Mouse (Mus musculus) heart, embryonic 12.5 days (tissue): ENCODE measurements around the gene Svs2. TPM values are rescaled to one million over a fixed set of nuclear protein-coding genes. Genes with fewer than 3 reads are reported as not detected.

Experiments
- ATAC-seq: fragments of 200-750 bp; cut with Nextera tagmentation; 2 replicates; pipeline ENCODE4 v1.8.0; 2017; ENCODE audit warnings: moderate TSS enrichment, moderate library complexity; ENCODE audit not compliant: insufficient number of reproducible peaks, low FRiP score
- H3K27ac ChIP-seq: fragments of 300-500 bp; sonication (generic); 2 replicates; pipeline ENCODE4 v1.5.1; 2016; ENCODE audit warnings: mild to moderate bottlenecking, moderate library complexity; ENCODE audit not compliant: poor library complexity, severe bottlenecking
- H3K27me3 ChIP-seq: fragments of 300-500 bp; sonication (generic); replicated peaks from 2 replicates; pipeline ENCODE4 v1.6.1; 2016; ENCODE audit warnings: mild to moderate bottlenecking, moderate library complexity
- H3K36me3 ChIP-seq: fragments of 300-500 bp; sonication (generic); 2 replicates; pipeline ENCODE4 v1.6.1; 2016; ENCODE audit warnings: mild to moderate bottlenecking, moderate library complexity
- H3K4me1 ChIP-seq: fragments of 300-500 bp; sonication (generic); replicated peaks from 2 replicates; pipeline ENCODE4 v1.6.1; 2016; ENCODE audit warnings: mild to moderate bottlenecking
- H3K4me2 ChIP-seq: fragments of 300-500 bp; sonication (generic); 2 replicates; pipeline ENCODE4 v1.6.1; 2016; ENCODE audit warnings: mild to moderate bottlenecking, moderate library complexity
- H3K4me3 ChIP-seq: fragments of 300-500 bp; sonication (generic); 2 replicates; pipeline ENCODE4 v1.5.1; 2016; ENCODE audit warnings: mild to moderate bottlenecking
- H3K9ac ChIP-seq: fragments of 300-500 bp; sonication (generic); 2 replicates; pipeline ENCODE4 v1.6.1; 2016; ENCODE audit warnings: mild to moderate bottlenecking, moderate library complexity
- H3K9me3 ChIP-seq: fragments of 300-500 bp; sonication (generic); replicated peaks from 2 replicates; pipeline ENCODE4 v1.6.1; 2016; ENCODE audit warnings: mild to moderate bottlenecking, moderate library complexity
- WGBS: fragments of 180-500 bp; shearing (Covaris S2); methylation state at CpG from one replicate; pipeline ENCODE4 v1.1.7; 2016; 5-methylcytosine and 5-hydroxymethylcytosine counted together
- polyA plus RNA-seq: library from polyadenylated mRNA; unstranded; fragments of >200 nt; fragmentation: Nextera tagmentation; extraction: Ambion mirVana; gene quantifications from 2 replicates; pipeline ENCODE4 v1.2.1, GENCODE M21; 2016

The Svs2 gene
- polyA plus RNA-seq, 1 experiment from 2014 or later, result not detected

DNA sequence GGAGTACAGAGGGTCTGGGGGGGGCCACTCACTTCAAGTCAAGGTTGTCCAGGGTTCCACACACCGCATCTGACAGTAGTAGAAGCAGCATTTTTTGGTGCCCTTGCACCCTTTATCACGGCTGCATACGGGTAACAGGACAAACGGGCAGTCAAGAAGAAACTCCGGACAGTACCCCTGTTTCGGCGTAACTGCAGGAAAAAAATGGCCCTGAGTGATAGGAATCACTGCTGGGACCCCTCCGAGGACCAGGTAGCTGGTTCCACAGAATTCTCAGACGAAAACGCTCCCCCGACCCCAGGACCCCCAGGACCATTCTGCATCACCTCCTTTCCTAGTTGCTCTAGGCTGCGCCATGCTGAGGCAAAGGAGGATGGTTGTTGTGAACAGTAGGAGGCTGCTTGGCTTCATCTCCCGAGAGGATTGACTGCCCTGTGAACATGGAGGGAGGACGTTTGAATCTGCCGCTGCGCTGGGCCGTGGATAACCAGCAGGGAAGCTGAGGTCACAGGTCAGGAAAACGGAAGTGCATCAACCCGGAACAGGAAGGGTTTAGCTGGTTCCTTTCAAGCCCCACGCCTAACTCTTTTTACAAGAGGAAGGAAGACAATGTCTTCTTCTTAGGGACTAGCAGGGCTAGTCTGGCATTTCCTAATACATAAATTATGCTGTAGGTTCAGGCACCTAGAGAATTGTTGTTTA, 38.5 kb downstream of the Svs2 start, which contains the start of gene Wfdc15a:
Wfdc15a (minus strand) TSS at position 505 of the 702 bp plus-strand sequence.
- no peaks in the 10 kb centered on the region for H3K27me3 ChIP-seq
- no peak within 1 kb of the TSS for H3K27ac ChIP-seq
- H3K4me1 ChIP-seq, result no peaks in the 10 kb centered on the region
- 72% methylated on average over 20 of the region's 20 CpGs for WGBS
- no peaks in the 10 kb centered on the region for H3K9me3 ChIP-seq
- ATAC-seq, result no peak
- no peak within 1 kb of the TSS for H3K9ac ChIP-seq
- no peak within 1 kb of the TSS for H3K4me3 ChIP-seq
- no peaks in the 10 kb centered on the region for H3K36me3 ChIP-seq
- H3K4me2 ChIP-seq, result no peak within 1 kb of the TSS

DNA sequence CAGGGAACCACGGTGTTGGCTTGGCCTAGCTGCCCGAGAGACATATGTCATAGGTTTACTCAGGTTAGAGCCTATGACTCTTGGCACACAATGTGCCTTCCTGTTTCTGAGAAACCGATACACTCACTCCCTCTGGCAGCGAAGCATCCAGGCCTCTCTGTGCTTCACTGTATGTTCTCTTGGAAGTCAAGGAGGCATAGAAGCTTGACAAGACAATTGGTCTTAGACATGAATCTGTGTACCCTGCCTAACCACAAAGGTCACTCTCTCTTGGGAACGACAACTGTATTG, 41.6 kb downstream of the Svs2 start:
- Histone ChIP-seq H3K36me3 (no peaks in the 10 kb centered on the region), H3K27ac (no peak overlapping the region), H3K4me1 (no peaks in the 10 kb centered on the region), H3K9ac (no peak overlapping the region), H3K4me2 (no peak overlapping the region), H3K4me3 (no peak overlapping the region), H3K27me3 (no peaks in the 10 kb centered on the region), H3K9me3 (0 out of 2 replicates have a peak, but pooled peaks cover under 1% of the 10 kb centered on the region)
- ATAC-seq, result no peak
- WGBS, result 78% methylated on average over 5 of the region's 5 CpGs

DNA sequence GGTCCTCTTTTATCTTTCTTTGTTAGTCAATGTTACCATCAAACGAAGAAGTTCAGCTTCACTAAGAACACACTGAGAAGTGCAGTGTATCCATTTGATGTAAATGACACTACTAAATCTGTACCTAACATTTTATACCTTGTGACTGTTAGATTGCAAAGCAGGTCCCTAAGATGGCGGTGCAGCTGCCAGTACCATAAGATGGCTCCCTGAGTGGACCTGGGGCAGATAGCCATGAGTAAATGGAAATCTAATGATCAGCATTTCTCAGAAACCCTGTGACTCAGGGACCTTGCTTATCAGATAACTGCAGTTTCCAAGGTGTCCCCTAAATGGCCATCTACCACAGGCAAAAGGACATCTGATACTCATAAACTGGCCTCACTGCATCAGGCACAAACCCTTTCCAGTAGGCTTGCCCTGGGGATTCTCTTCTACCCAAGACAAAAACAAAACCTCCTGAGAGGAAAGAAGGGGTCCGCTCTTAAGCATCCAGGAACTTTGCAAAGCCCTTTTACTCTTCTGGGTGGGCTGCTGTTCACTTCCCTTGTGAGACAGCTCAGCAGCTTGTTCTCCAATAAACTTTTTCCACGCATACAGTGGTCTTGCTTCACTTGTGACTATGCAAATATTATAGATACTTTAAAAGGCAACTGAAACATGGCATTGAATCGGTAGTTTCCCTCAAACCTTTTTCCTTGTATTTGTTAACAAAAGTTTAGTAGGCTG, 42.1 kb downstream of the Svs2 start:
- H3K4me3 ChIP-seq, result no peak overlapping the region
- no peaks in the 10 kb centered on the region for H3K27me3 ChIP-seq
- no peak overlapping the region for H3K4me2 ChIP-seq
- no peak overlapping the region for H3K27ac ChIP-seq
- H3K4me1 ChIP-seq, result no peaks in the 10 kb centered on the region
- no peak for ATAC-seq
- H3K36me3 ChIP-seq, result no peaks in the 10 kb centered on the region
- H3K9me3 ChIP-seq, result 0 out of 2 replicates have a peak, but pooled peaks cover 5% of the 10 kb centered on the region
- no peak overlapping the region for H3K9ac ChIP-seq
- WGBS, result 82% methylated on average over 5 of the region's 5 CpGs

DNA sequence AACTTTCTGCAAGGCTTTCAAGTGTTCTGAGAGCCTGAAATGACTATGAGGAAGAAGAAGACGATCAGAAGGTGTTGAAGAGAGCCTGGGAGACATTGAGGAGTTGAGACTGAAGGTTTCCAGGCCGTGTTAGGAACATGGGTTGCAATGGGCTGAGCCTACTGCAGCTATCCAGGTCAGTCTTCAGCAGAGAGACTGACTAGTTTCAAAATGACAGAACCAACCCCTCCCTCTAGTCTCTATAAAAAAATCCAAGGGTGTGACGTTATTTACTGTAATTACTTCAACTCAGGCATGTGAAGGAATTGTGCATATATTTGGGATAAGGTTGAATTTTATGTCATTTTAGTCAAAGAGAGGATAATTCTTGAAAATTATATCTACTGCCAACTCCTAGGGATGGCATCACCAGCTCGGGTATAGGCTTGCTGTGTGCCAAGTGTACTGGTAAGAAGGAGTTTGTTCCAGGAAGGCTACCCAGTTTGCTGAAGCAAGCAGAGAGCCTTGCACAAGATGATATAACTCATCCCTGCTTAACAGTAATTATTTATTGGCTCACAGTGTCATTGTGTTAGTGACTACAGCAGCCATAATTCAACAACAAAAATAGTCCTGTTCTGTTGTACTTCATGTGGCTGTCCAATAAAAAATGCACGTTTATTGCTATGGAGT, 43.2 kb downstream of the Svs2 start:
- WGBS, result 72% methylated on average over 5 of the region's 5 CpGs
- 0 out of 2 replicates have a peak, but pooled peaks cover 5% of the 10 kb centered on the region for H3K9me3 ChIP-seq
- no peaks in the 10 kb centered on the region for H3K36me3 ChIP-seq
- no peak overlapping the region for H3K4me3 ChIP-seq
- no peak overlapping the region for H3K9ac ChIP-seq
- no peaks in the 10 kb centered on the region for H3K4me1 ChIP-seq
- no peaks in the 10 kb centered on the region for H3K27me3 ChIP-seq
- no peak for ATAC-seq
- no peak overlapping the region for H3K27ac ChIP-seq
- H3K4me2 ChIP-seq, result no peak overlapping the region

DNA sequence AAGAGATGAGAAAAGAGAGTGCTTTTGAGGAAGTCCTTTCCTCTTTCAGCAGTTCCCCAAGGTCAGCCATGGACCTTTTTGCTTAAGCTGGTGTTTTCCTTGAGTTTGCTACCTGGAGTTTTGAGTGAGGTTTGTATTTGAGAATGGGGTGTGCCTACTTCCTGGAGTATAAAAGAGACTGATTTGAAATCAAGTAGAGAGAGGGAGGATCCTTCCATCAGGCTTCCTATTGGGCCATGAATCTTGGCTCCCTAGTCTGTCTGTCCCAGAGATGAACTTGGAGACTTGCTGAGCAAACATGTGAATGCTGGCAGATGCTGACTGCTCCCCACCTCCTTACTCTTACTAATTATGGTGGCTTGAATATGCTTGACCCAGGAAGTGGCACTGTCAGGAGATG, 46.0 kb downstream of the Svs2 start:
- ATAC-seq, result no peak
- no peak overlapping the region for H3K4me3 ChIP-seq
- no peaks in the 10 kb centered on the region for H3K27me3 ChIP-seq
- no peak overlapping the region for H3K4me2 ChIP-seq
- 0 out of 2 replicates have a peak, but pooled peaks cover 8% of the 10 kb centered on the region for H3K9me3 ChIP-seq
- H3K36me3 ChIP-seq, result no peaks in the 10 kb centered on the region
- H3K4me1 ChIP-seq, result no peaks in the 10 kb centered on the region
- H3K27ac ChIP-seq, result no peak overlapping the region
- H3K9ac ChIP-seq, result no peak overlapping the region

DNA sequence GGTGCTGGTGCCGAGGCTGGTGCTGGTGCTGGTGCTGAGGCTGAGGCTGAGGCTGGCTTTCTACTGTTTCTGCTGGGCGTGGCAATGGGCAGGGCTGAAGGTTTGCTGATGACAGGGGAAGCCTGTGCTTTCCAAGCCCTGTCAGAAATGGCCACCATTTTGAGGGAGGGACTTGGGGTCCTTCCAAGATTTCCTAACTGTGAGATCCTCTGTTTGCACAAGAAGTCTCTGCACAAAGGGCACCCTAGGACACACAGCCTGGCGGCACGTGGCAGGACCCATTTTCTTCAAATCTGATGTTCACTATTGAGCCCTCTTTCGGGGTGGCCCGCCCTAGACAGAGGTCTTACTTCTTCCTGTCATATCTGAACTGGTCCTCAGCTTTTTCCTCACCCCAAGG, 47.7 kb downstream of the Svs2 start, which contains the start of gene Wfdc12:
Wfdc12 (minus strand) TSS at position 33 of the 400 bp plus-strand sequence.
- H3K27me3 ChIP-seq, result 0 out of 2 replicates have a peak, but pooled peaks cover under 1% of the 10 kb centered on the region
- no peak for ATAC-seq
- WGBS, result 84% methylated on average over 6 of the region's 6 CpGs
- no peak within 1 kb of the TSS for H3K4me2 ChIP-seq
- 0 out of 2 replicates have a peak, but pooled peaks cover 8% of the 10 kb centered on the region for H3K9me3 ChIP-seq
- no peaks in the 10 kb centered on the region for H3K36me3 ChIP-seq
- H3K9ac ChIP-seq, result no peak within 1 kb of the TSS
- no peak within 1 kb of the TSS for H3K4me3 ChIP-seq
- H3K27ac ChIP-seq, result no peak within 1 kb of the TSS
- no peaks in the 10 kb centered on the region for H3K4me1 ChIP-seq

DNA sequence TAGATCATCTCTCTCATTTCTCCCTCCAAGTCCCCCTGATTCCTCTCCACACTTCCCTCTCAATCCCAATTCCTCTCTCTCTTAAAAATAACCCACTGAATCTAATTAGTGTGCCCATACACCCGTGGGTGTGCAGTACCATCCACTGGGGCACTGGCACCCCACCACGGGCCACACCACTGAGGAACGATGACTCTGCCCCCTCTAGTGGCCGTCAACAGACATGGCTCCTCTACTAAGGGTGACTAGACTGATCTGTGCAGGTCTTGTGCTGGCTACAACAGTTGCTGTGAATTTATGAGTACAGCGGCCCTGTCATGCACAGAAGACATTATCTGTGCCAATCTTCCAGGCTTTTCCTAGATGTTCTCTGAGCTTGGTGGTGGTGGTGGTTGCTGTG, 49.5 kb downstream of the Svs2 start:
- H3K27ac ChIP-seq, result no peak overlapping the region
- no peak overlapping the region for H3K4me3 ChIP-seq
- 0 out of 2 replicates have a peak, but pooled peaks cover 8% of the 10 kb centered on the region for H3K9me3 ChIP-seq
- H3K9ac ChIP-seq, result no peak overlapping the region
- 22% methylated on average over 5 of the region's 5 CpGs for WGBS
- no peaks in the 10 kb centered on the region for H3K4me1 ChIP-seq
- H3K4me2 ChIP-seq, result no peak overlapping the region
- no peak for ATAC-seq
- no peaks in the 10 kb centered on the region for H3K36me3 ChIP-seq
- H3K27me3 ChIP-seq, result 0 out of 2 replicates have a peak, but pooled peaks cover 2% of the 10 kb centered on the region

Other genes starting within 250 kb of the Svs2 start
- gene Ywhab, start 243.5 kb downstream of the Svs2 start, polyA plus RNA-seq, result 270 and 271 TPM in 2 replicates
- gene Pabpc1l, start 213.0 kb downstream of the Svs2 start, polyA plus RNA-seq, result 0.96 and 1.0 TPM in 2 replicates
- 22.1 and 23.4 TPM in 2 replicates for gene Stk4, start 168.1 kb downstream of the Svs2 start, polyA plus RNA-seq
- gene Tomm34, start 167.3 kb downstream of the Svs2 start, polyA plus RNA-seq, result 55.7 and 56.6 TPM in 2 replicates
- gene Kcns1, start 67.4 kb downstream of the Svs2 start, polyA plus RNA-seq, result 0.15 and 0.18 TPM in 2 replicates
- not detected in 2 replicates for gene Wfdc5, start 55.7 kb downstream of the Svs2 start, polyA plus RNA-seq
- gene Wfdc12, start 47.9 kb downstream of the Svs2 start, polyA plus RNA-seq, result not detected in 2 replicates
- gene Wfdc15a, start 38.3 kb downstream of the Svs2 start, polyA plus RNA-seq, result not detected in 2 replicates
- gene Wfdc15b, start 16.8 kb downstream of the Svs2 start, polyA plus RNA-seq, result not detected in 2 replicates
- gene Svs3b, start 18.2 kb upstream of the Svs2 start, polyA plus RNA-seq, result not detected in 2 replicates
- gene Svs4, start 40.0 kb upstream of the Svs2 start, polyA plus RNA-seq, result not detected in 2 replicates
- gene Svs3a, start 50.8 kb upstream of the Svs2 start, polyA plus RNA-seq, result not detected in 2 replicates
- gene Svs6, start 78.3 kb upstream of the Svs2 start, polyA plus RNA-seq, result not detected in 2 replicates
- not detected in 2 replicates for gene Svs5, start 94.3 kb upstream of the Svs2 start, polyA plus RNA-seq
- 0.44 and 1.2 TPM in 2 replicates for gene Slpi, start 150.6 kb upstream of the Svs2 start, polyA plus RNA-seq
- 0.19 and 0.28 TPM in 2 replicates for gene Rbpjl, start 164.7 kb upstream of the Svs2 start, polyA plus RNA-seq
- gene Matn4, start 166.7 kb upstream of the Svs2 start, polyA plus RNA-seq, result 6.2 and 6.4 TPM in 2 replicates
- 40.1 and 40.6 TPM in 2 replicates for gene Sdc4, start 205.4 kb upstream of the Svs2 start, polyA plus RNA-seq
- 36.4 and 40.3 TPM in 2 replicates for gene Sys1, start 218.5 kb upstream of the Svs2 start, polyA plus RNA-seq
- gene Gm20458, start 222.5 kb upstream of the Svs2 start, polyA plus RNA-seq, result 11.8 and 16.9 TPM in 2 replicates
- 0.19 TPM in 1 of 2 replicates, not detected in the other for gene Trp53tg5, start 235.3 kb upstream of the Svs2 start, polyA plus RNA-seq
- gene Dbndd2, start 247.6 kb upstream of the Svs2 start, polyA plus RNA-seq, result 7.3 and 11.3 TPM in 2 replicates